Mouse (Mus musculus): ENCODE measurements around the gene Pcsk2.

The Pcsk2 gene

DNA sequence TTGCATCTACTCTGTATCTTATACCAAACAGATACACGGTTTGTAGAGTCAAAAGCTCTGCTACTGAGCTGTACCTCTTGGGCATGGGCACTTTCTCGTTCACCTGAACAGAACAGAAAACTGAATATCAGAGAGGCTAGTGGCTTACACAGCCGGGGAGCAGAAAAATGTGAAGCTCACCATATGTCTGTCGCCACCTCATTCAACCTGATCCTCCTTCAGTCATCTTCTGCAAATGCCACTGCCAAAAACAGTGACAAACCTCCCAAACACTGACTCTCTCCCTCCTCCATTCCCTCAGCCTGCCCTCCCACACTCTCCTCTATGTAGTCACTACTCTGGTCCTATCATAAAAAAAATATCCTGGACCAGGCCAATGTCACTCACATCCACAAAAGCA, 165.9 kb downstream of the Pcsk2 start:
- in situ Hi-C loops (cut with MboI; ENCODE audit: low pct_unique_long_range_greater_than_20kb in 1 of 2, low sequenced_read_pairs in 2 of 2, unreplicated experiment in 1 of 2): loop anchor here (25.0 kb wide), 2 partner anchors 175 to 600 kb away; partner anchors contain the start of gene Pcsk2 (in 1 of the 2)

DNA sequence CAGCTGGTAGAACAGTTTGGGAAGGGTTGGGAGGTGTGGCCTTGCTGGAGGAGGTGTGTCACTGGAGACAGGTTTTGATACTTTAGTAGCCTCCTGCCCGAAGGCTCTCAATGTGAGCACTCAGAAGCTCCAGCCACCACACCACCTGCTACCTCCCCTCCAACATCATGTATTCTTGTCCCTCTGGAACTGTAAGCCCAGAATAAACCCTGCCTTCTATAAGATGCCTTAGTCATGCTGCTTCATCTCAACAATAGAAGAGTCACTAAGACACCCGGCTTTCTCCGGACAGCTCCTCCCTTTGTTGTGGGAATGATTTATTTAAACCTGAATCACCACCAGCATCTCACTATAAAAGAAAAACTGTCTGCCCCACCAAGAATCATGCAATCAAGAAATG, 166.9 kb downstream of the Pcsk2 start:
- in situ Hi-C loops (cut with MboI; ENCODE audit: low pct_unique_long_range_greater_than_20kb in 1 of 2, low sequenced_read_pairs in 2 of 2, unreplicated experiment in 1 of 2): loop anchor here (25.0 kb wide), 2 partner anchors 176 to 601 kb away; partner anchors contain the start of gene Pcsk2 (in 1 of the 2)

DNA sequence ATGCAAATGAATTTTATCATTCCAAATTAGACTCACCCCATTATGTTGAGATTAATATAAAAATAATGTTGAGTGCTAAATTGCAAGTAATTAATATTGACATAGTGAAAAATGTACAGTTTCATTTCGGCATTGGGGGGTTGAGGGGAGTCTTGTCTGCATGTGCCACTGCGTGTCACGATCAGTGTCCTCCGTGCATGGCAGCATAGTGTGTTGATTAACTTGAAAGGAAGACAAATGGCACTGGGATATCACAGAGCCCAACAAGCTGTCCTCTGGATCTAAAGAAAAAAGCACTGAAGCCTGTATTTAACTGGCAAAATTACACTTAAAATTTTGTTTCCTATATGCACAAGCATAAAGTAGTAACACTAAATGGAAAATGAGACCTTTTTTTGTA, 167.9 kb downstream of the Pcsk2 start:
- in situ Hi-C loops (cut with MboI; ENCODE audit: low pct_unique_long_range_greater_than_20kb in 1 of 2, low sequenced_read_pairs in 2 of 2, unreplicated experiment in 1 of 2): loop anchor here (25.0 kb wide), 2 partner anchors 177 to 602 kb away; partner anchors contain the start of gene Pcsk2 (in 1 of the 2)

DNA sequence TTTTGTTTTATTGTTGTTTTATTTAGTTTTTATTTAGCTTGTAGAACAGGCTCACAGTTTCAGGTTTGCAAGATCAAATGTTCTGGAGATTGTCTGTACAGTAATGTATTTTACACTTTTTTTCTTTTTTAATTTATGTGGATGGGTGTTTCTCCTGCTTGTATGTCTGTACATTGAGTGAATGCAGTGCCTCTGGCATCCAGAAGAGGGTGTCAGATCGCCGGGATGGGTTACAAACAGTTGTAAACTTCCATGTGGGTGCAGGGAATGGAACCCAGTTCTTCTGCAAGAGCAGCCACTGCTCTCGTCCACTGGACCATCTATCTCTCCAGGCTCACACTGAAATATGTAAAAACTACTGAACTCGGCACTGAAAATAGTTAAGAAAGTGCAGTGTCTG, 169.2 kb downstream of the Pcsk2 start:
- in situ Hi-C loops (cut with MboI; ENCODE audit: low pct_unique_long_range_greater_than_20kb in 1 of 2, low sequenced_read_pairs in 2 of 2, unreplicated experiment in 1 of 2): loop anchor here (25.0 kb wide), 2 partner anchors 178 to 603 kb away; partner anchors contain the start of gene Pcsk2 (in 1 of the 2)

DNA sequence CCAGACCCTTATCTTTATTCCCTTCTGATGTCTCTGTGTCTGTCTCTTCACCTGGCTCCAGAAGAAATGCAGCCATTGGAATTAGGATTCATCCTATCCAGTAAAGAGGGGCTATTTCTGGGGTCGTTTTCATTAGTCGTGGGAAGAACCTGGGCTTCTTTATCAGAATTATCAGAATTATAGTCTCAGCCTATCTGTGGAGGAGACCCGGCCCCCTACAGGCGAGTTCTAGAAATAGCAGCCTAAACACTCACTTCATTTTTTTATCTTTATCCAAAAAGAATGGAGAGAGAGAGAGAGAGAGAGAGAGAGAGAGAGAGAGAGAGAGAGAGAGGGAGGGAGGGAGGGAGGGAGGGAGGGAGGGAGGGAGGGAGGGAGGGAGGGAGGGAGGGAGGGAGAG, 177.3 kb downstream of the Pcsk2 start:
- in situ Hi-C loops (cut with MboI; ENCODE audit: low pct_unique_long_range_greater_than_20kb in 1 of 2, low sequenced_read_pairs in 2 of 2, unreplicated experiment in 1 of 2): loop anchor here (25.0 kb wide), 2 partner anchors 186 to 611 kb away; partner anchors contain the start of gene Pcsk2 (in 1 of the 2)

DNA sequence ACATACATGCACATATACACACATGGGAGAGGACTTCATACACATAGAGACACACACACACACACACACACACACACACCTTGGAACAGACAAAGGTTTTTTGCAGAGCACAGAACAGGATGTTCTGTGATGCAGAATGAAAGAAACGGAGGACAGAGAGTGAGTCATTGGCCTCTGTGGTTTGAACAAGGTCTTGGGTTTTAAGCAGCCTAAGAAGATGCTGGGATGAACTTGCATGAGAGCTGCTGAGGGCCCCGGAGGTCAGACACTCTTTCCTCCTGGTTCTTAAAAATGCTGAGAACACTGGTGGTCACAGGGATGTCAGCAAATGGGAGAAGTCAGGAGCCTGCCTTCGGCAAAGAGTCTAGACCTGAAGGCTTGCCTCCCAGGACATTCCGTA, 178.1 kb downstream of the Pcsk2 start:
- in situ Hi-C loops (cut with MboI; ENCODE audit: low pct_unique_long_range_greater_than_20kb in 1 of 2, low sequenced_read_pairs in 2 of 2, unreplicated experiment in 1 of 2): loop anchor here (25.0 kb wide), 2 partner anchors 187 to 612 kb away; partner anchors contain the start of gene Pcsk2 (in 1 of the 2)

DNA sequence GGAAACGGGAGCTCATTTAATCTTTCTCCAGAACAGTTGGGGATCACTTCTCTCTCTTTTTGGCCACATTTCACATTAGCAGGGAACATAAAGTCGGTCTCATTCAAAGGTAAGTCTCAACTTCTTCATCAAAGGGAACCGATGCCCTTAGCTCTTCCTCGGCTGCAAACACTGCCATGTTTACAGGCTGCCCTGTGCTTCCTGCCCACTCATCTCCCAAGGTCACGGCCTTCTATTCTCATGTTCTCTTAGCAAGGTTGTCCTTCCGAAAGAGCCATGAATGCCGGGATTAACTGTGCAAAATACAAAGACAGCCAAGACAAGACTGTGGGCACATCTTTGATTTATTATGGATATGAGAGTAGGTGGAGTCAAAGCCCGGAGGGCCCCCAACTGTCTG, 178.8 kb downstream of the Pcsk2 start:
- in situ Hi-C loops (cut with MboI; ENCODE audit: low pct_unique_long_range_greater_than_20kb in 1 of 2, low sequenced_read_pairs in 2 of 2, unreplicated experiment in 1 of 2): loop anchor here (25.0 kb wide), 2 partner anchors 187 to 612 kb away; partner anchors contain the start of gene Pcsk2 (in 1 of the 2)

DNA sequence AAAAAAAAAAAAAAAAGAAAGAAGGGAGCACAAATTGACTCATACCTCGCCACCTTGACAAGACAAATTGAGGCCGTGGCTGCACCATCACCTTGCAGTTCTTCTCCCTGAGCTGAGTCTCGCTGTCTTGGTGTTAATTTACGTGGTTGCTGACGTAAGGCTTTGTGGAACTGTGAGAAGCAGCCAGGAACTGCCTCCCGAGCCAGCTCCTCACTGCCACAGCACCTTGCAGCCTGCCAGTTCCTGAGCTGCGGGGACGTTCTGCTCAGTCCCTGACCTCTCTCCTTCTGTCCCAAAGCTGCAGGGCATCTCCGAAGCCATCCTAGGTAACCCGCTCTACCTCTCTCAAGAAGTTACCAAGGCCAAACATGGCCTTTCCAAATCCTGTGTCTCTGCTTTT, 186.5 kb downstream of the Pcsk2 start:
- in situ Hi-C loops (cut with MboI; ENCODE audit: low pct_unique_long_range_greater_than_20kb in 1 of 2, low sequenced_read_pairs in 2 of 2, unreplicated experiment in 1 of 2): no loop called here

DNA sequence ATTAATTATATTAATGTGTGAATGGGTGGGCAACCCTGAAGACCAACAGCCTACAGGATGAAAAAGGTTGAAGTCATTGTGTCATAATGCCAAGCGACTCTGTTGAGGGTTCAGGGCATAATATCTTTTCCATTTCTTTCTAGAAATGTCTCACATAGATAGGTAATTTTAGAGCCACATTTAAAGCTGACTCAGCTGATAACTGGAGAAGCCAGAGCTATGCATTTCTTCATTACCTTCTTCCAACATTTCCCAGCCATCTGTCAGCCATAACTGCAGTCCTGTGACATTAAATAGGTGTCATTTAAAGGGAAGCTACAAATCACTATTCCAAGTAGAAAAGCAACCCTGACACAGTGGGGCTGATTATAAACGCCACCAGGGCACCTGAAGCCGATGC, 189.5 kb downstream of the Pcsk2 start:
- in situ Hi-C loops (cut with MboI; ENCODE audit: low pct_unique_long_range_greater_than_20kb in 1 of 2, low sequenced_read_pairs in 2 of 2, unreplicated experiment in 1 of 2): no loop called here

DNA sequence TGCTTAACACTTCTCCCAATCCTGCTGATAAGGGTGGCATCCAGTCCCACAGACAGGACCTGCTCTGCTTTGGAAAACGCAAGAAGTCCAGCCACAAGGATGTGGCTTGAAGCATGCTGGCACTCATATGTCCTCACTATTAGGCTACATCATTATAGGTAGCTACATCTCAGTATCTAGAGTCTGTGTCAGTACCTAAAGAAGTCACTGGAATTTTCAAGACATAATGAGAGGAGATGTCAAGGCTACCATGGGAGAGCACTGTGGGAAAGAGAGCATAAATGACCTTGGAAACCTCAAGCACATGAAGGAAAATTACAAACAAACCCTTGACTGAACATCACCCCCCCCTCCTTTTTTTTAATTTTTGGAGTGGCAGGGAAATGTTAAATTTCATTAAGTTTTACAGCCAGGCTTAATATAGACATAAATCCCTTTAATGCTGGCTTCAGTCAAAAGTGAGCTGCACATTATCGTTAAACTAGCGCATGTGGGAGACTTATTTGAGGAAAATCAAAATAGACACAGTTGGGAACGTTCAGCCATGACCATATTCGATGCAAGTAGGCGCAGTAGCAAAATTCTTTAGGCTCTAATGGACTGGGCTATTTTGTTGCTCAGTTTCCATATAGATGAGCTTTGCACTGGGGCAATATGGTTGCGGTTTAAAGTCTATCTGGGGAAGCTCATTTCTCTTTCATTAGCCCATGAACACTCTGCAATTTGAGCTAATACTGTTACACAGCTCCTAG, 193.7 kb downstream of the Pcsk2 start:
- in situ Hi-C loops (cut with MboI; ENCODE audit: low pct_unique_long_range_greater_than_20kb in 1 of 2, low sequenced_read_pairs in 2 of 2, unreplicated experiment in 1 of 2): no loop called here

DNA sequence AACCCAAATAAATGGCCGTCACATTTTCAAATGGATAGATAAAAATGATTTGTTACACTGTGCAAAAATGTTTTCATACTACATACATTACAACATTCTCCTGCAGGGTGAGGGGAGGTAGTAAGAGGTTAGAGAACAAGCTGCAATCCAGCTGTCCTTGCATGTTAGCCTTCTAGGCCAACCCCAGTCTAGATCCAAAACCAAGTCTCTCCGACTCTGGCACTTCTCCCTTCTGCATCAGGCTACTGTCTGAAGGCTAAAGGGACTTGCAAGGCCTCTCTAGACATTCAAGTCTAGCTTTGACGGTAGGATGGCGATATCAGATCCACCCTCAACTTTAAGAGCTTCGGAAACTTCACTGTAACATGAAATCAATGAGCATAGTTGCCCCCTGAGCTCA, 196.5 kb downstream of the Pcsk2 start:
- in situ Hi-C loops (cut with MboI; ENCODE audit: low pct_unique_long_range_greater_than_20kb in 1 of 2, low sequenced_read_pairs in 2 of 2, unreplicated experiment in 1 of 2): no loop called here

DNA sequence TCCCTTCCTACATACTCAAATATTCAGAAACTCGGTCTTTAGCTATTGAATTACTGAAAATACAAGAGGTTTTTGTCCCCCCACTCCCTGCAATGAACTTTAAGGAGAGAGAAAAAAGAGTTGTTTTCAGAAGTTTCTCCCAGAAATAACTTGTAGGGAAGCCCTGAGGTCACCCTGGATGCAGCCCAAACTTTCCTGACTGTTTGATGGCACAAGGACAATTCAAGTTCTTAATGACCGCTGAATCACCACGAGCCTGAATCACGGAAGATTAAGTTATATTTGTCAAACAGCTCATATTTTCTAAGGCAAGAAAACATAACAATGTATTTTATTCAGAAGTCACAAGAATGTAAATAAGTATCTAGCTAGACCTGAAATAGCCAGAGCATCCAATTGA, 197.1 kb downstream of the Pcsk2 start:
- in situ Hi-C loops (cut with MboI; ENCODE audit: low pct_unique_long_range_greater_than_20kb in 1 of 2, low sequenced_read_pairs in 2 of 2, unreplicated experiment in 1 of 2): no loop called here

DNA sequence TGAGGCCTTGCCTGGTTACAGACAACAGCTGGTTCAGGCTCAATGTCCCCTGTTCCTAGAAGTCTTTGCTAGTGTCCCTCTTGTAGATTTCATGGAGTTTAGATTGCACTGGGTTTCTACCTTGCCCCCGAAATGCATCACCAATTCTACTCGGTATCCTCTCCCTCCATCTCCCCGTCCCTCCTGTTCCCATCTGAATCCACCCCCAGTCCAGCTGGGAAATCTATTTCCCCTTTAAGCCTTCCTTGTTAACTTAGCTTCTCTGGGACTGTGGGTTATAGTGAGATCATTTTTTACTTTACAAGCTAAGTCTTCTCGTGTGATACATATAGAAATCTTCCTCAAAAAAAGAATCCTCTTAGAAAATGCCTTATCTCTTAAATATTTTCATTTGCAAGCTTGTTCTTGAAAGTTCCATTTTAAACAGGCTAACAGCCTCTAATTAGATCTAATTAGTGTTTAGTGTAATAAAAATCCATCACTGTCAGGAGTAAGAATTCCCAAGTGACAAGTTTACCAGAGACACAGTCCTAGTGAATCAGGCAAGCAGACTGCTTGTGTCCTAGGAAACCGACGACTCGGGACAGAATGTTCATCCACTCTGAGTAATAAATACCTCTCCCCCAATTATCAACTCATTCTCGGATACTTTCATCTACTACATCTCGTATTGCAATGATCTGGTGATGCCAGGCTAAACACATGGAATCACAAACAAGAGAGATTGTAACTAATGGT, 206.3 kb downstream of the Pcsk2 start:
- in situ Hi-C loops (cut with MboI; ENCODE audit: low pct_unique_long_range_greater_than_20kb in 1 of 2, low sequenced_read_pairs in 2 of 2, unreplicated experiment in 1 of 2): no loop called here

DNA sequence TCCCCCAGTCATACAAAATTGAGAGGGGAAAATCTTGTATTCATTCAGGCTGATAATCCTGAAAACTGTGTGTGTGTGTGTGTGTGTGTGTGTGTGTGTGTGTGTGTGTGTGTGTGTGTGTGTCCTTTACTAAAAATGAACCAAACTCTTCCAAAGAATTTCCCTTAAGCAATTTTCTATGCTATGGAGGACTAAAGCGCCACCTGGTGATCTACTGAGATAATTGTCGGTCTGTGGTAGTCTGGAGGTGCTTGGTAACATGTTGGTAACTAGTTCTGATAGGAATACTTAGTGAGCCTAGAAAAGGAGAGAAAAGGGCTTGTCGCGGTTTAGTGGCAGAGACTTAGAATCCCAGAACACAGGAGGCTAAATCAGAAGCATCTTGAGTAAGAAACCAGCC, 230.5 kb downstream of the Pcsk2 start:
- in situ Hi-C loops (cut with MboI; ENCODE audit: low pct_unique_long_range_greater_than_20kb in 1 of 2, low sequenced_read_pairs in 2 of 2, unreplicated experiment in 1 of 2): loop anchor here (25.0 kb wide), 1 partner anchor 664 kb away; no protein-coding TSS in a partner anchor

DNA sequence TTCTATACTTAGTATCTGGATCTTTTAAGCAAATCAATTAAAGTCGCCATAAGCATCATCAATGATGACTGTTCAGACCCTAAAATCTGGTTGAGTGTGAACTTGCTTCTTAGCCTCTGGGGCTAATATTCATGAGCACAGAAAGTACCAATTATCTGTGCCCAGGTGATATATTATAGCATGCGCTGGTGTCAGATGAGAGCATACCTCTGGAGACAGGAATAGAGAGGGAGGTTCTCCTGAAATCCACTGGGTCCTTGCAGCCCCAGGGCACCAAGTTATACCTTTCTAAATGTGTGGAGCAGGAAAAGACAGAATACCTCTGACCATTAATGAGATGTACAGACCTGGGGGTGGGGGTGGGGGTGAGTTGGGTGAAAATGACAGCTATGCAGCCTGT, 234.4 kb downstream of the Pcsk2 start:
- in situ Hi-C loops (cut with MboI; ENCODE audit: low pct_unique_long_range_greater_than_20kb in 1 of 2, low sequenced_read_pairs in 2 of 2, unreplicated experiment in 1 of 2): loop anchor here (25.0 kb wide), 1 partner anchor 668 kb away; no protein-coding TSS in a partner anchor

DNA sequence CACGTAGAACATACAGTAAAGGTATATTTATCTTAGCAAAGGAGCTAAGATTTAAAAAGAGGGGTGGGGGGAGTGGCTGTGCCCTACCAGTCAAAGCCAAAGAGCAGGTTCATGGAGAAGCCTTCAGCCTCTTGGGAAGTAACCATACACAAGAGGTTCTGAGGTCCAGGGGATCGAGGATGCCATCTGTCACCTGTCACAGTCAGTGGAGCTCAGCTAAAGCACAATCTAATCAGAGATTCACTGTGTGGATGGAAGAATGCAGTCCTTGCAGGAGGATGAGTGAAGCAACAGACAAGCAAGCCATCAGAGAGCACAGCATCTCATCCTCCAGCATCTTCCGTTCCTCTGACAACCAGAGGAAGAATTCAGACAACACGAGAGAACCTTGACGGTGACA, 244.0 kb downstream of the Pcsk2 start:
- in situ Hi-C loops (cut with MboI; ENCODE audit: low pct_unique_long_range_greater_than_20kb in 1 of 2, low sequenced_read_pairs in 2 of 2, unreplicated experiment in 1 of 2): loop anchor here (25.0 kb wide), 1 partner anchor 678 kb away; no protein-coding TSS in a partner anchor

DNA sequence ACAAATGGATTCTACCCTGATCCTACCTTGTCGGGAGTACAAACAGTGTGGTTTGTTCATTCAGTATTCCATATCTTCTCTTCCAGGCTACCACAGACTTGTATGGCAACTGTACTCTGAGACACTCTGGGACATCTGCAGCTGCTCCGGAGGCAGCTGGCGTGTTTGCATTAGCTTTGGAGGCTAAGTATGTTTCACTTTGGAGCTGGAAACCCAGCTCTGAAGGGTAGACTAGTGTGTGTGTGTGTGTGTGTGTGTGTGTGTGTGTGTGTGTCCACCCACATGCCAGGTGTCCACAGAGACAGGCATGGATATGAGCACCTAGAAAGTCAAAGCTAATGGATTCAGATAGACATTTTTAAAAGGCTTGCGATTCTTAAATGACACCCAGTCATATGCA, 249.9 kb downstream of the Pcsk2 start:
- in situ Hi-C loops (cut with MboI; ENCODE audit: low pct_unique_long_range_greater_than_20kb in 1 of 2, low sequenced_read_pairs in 2 of 2, unreplicated experiment in 1 of 2): loop anchor here (25.0 kb wide), 1 partner anchor 684 kb away; no protein-coding TSS in a partner anchor

DNA sequence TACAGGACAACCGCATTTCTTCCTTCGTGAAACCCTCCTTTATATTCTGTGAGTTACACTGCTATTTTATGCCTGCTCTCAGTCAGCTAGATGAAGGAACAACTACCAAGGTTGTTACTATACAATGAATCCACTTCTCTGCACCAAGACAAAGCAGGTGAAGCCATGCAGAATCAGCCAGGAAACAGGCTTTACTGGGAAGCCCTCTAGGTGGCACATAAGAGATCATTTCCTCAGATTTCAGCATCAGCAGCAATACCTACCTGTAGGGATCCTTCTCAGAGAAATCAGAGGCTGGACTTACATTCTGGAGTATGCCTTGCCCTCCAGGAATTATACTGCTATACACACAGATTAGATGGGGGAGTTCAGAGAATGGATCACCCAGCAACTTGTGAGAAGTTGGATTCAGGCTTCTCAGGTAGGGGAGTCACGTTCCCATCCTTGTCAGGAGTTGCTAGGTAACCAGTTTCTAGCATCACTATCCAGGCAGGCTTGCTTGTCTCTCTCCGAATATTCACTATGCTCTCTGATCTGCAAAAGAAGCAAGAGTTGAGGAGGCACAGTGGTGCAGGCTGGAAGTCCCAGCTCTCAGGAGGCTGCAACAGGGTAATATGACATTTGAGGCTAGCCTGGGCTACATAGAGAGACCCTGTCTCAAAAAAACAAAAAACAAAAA, 250.5 kb downstream of the Pcsk2 start:
- in situ Hi-C loops (cut with MboI; ENCODE audit: low pct_unique_long_range_greater_than_20kb in 1 of 2, low sequenced_read_pairs in 2 of 2, unreplicated experiment in 1 of 2): loop anchor here (25.0 kb wide), 1 partner anchor 684 kb away; no protein-coding TSS in a partner anchor

DNA sequence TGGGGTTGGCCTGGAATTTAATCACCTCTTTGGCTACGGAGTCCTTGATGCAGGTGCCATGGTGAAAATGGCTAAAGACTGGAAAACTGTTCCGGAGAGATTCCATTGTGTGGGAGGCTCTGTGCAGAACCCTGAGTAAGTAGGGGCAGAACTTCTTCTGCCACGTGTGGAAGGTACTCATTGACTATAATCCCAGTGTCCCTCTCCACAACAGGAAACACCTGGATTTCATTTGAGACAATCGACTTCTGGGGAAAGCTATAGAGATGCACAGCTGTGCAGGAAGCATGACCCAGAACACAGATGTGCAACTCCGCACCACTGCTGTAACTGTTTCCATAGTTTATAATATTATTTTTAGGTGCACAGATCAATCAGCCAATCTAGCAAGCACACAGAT, 255.1 kb downstream of the Pcsk2 start:
- in situ Hi-C loops (cut with MboI; ENCODE audit: low pct_unique_long_range_greater_than_20kb in 1 of 2, low sequenced_read_pairs in 2 of 2, unreplicated experiment in 1 of 2): no loop called here
